Mouse (Mus musculus): ENCODE measurements around the gene Tbc1d8.

Tbc1d8 gene

GRCm38 (mm10) chr1:39497748-39498147 is 19.2 kb upstream of the Tbc1d8 start:
- no peak for DNase-seq (ENCODE audit: low read depth, low spot score)
- Histone ChIP-seq H3K36me3 (ENCODE audit: control insufficient read depth, insufficient read depth, low read length, poor library complexity, severe bottlenecking) (no peaks in the 10 kb centered on the region), H3K27me3 (ENCODE audit: control insufficient read depth, insufficient read depth, low read length, poor library complexity, severe bottlenecking) (no peaks in the 10 kb centered on the region)

- no peak for DNase-seq (ENCODE audit: low read depth, low spot score)
- no peaks in the 10 kb centered on the region for H3K27me3 ChIP-seq (ENCODE audit: control insufficient read depth, insufficient read depth, low read length, poor library complexity, severe bottlenecking)
- no peaks in the 10 kb centered on the region for H3K36me3 ChIP-seq (ENCODE audit: control insufficient read depth, insufficient read depth, low read length, poor library complexity, severe bottlenecking)
Observed at GRCm38 (mm10) chr1:39496995-39497394, 18.4 kb upstream of the Tbc1d8 start.

GRCm38 (mm10) chr1:39493664-39494063 is 15.1 kb upstream of the Tbc1d8 start:
- DNase-seq (ENCODE audit: low read depth, low spot score) = no peak

GRCm38 (mm10) chr1:39493165-39493564 is 14.6 kb upstream of the Tbc1d8 start:
- Histone ChIP-seq H3K27me3 (ENCODE audit: control insufficient read depth, insufficient read depth, low read length, poor library complexity, severe bottlenecking) (no peaks in the 10 kb centered on the region), H3K36me3 (ENCODE audit: control insufficient read depth, insufficient read depth, low read length, poor library complexity, severe bottlenecking) (no peaks in the 10 kb centered on the region)
- DNase-seq (ENCODE audit: low read depth, low spot score) = no peak

More at GRCm38 (mm10) chr1:39493664-39494063, 15.1 kb upstream of the Tbc1d8 start:
- Histone ChIP-seq H3K27me3 (ENCODE audit: control insufficient read depth, insufficient read depth, low read length, poor library complexity, severe bottlenecking) (no peaks in the 10 kb centered on the region), H3K36me3 (ENCODE audit: control insufficient read depth, insufficient read depth, low read length, poor library complexity, severe bottlenecking) (no peaks in the 10 kb centered on the region)

- no peak for DNase-seq (ENCODE audit: low read depth, low spot score)
- Histone ChIP-seq H3K27me3 (ENCODE audit: control insufficient read depth, insufficient read depth, low read length, poor library complexity, severe bottlenecking) (no peaks in the 10 kb centered on the region), H3K36me3 (ENCODE audit: control insufficient read depth, insufficient read depth, low read length, poor library complexity, severe bottlenecking) (no peaks in the 10 kb centered on the region)
Observed at GRCm38 (mm10) chr1:39487370-39487769, 8.8 kb upstream of the Tbc1d8 start.

GRCm38 (mm10) chr1:39482115-39482815 is 3.7 kb upstream of the Tbc1d8 start:
- Histone ChIP-seq H3K27me3 (ENCODE audit: control insufficient read depth, insufficient read depth, low read length, poor library complexity, severe bottlenecking) (no peaks in the 10 kb centered on the region), H3K36me3 (ENCODE audit: control insufficient read depth, insufficient read depth, low read length, poor library complexity, severe bottlenecking) (no peaks in the 10 kb centered on the region)
- DNase-seq (ENCODE audit: low read depth, low spot score) = no peak

- no peaks in the 10 kb centered on the region for H3K36me3 ChIP-seq (ENCODE audit: control insufficient read depth, insufficient read depth, low read length, poor library complexity, severe bottlenecking)
- no peak for DNase-seq (ENCODE audit: low read depth, low spot score)
Observed at GRCm38 (mm10) chr1:39479254-39479653, 699 bp upstream of the Tbc1d8 start.

GRCm38 (mm10) chr1:39478896-39479200 is 293 bp upstream of the Tbc1d8 start:
- DNase-seq (ENCODE audit: low read depth, low spot score) = no peak
- Histone ChIP-seq H3K36me3 (ENCODE audit: control insufficient read depth, insufficient read depth, low read length, poor library complexity, severe bottlenecking) (no peaks in the 10 kb centered on the region), H3K27me3 (ENCODE audit: control insufficient read depth, insufficient read depth, low read length, poor library complexity, severe bottlenecking) (no peaks in the 10 kb centered on the region)

More at GRCm38 (mm10) chr1:39479254-39479653, 699 bp upstream of the Tbc1d8 start:
- no peaks in the 10 kb centered on the region for H3K27me3 ChIP-seq (ENCODE audit: control insufficient read depth, insufficient read depth, low read length, poor library complexity, severe bottlenecking)

- H3K36me3 ChIP-seq (ENCODE audit: control insufficient read depth, insufficient read depth, low read length, poor library complexity, severe bottlenecking) = no peaks in the 10 kb centered on the region
- H3K27me3 ChIP-seq (ENCODE audit: control insufficient read depth, insufficient read depth, low read length, poor library complexity, severe bottlenecking) = no peaks in the 10 kb centered on the region
Observed at GRCm38 (mm10) chr1:39477064-39477463, 1.5 kb downstream of the Tbc1d8 start.

GRCm38 (mm10) chr1:39476341-39476740 is 2.2 kb downstream of the Tbc1d8 start:
- no peak for DNase-seq (ENCODE audit: low read depth, low spot score)
- H3K36me3 ChIP-seq (ENCODE audit: control insufficient read depth, insufficient read depth, low read length, poor library complexity, severe bottlenecking) = no peaks in the 10 kb centered on the region
- no peaks in the 10 kb centered on the region for H3K27me3 ChIP-seq (ENCODE audit: control insufficient read depth, insufficient read depth, low read length, poor library complexity, severe bottlenecking)

More at GRCm38 (mm10) chr1:39477064-39477463, 1.5 kb downstream of the Tbc1d8 start:
- no peak for DNase-seq (ENCODE audit: low read depth, low spot score)

- no peaks in the 10 kb centered on the region for H3K36me3 ChIP-seq (ENCODE audit: control insufficient read depth, insufficient read depth, low read length, poor library complexity, severe bottlenecking)
- no peaks in the 10 kb centered on the region for H3K27me3 ChIP-seq (ENCODE audit: control insufficient read depth, insufficient read depth, low read length, poor library complexity, severe bottlenecking)
Observed at GRCm38 (mm10) chr1:39474516-39474915, 4.0 kb downstream of the Tbc1d8 start.

GRCm38 (mm10) chr1:39471298-39471902 is 7.2 kb downstream of the Tbc1d8 start:
- no peak for DNase-seq (ENCODE audit: low read depth, low spot score)

More at GRCm38 (mm10) chr1:39474516-39474915, 4.0 kb downstream of the Tbc1d8 start:
- DNase-seq (ENCODE audit: low read depth, low spot score) = no peak

GRCm38 (mm10) chr1:39468982-39469381 is 9.6 kb downstream of the Tbc1d8 start:
- no peak for DNase-seq (ENCODE audit: low read depth, low spot score)
- Histone ChIP-seq H3K36me3 (ENCODE audit: control insufficient read depth, insufficient read depth, low read length, poor library complexity, severe bottlenecking) (no peaks in the 10 kb centered on the region), H3K27me3 (ENCODE audit: control insufficient read depth, insufficient read depth, low read length, poor library complexity, severe bottlenecking) (no peaks in the 10 kb centered on the region)

More at GRCm38 (mm10) chr1:39471298-39471902, 7.2 kb downstream of the Tbc1d8 start:
- Histone ChIP-seq H3K27me3 (ENCODE audit: control insufficient read depth, insufficient read depth, low read length, poor library complexity, severe bottlenecking) (no peaks in the 10 kb centered on the region), H3K36me3 (ENCODE audit: control insufficient read depth, insufficient read depth, low read length, poor library complexity, severe bottlenecking) (no peaks in the 10 kb centered on the region)

GRCm38 (mm10) chr1:39466526-39466925 is 12.0 kb downstream of the Tbc1d8 start:
- no peak for DNase-seq (ENCODE audit: low read depth, low spot score)

GRCm38 (mm10) chr1:39464760-39465159 is 13.8 kb downstream of the Tbc1d8 start:
- Histone ChIP-seq H3K27me3 (ENCODE audit: control insufficient read depth, insufficient read depth, low read length, poor library complexity, severe bottlenecking) (no peaks in the 10 kb centered on the region), H3K36me3 (ENCODE audit: control insufficient read depth, insufficient read depth, low read length, poor library complexity, severe bottlenecking) (no peaks in the 10 kb centered on the region)
- no peak for DNase-seq (ENCODE audit: low read depth, low spot score)

More at GRCm38 (mm10) chr1:39466526-39466925, 12.0 kb downstream of the Tbc1d8 start:
- H3K36me3 ChIP-seq (ENCODE audit: control insufficient read depth, insufficient read depth, low read length, poor library complexity, severe bottlenecking) = no peaks in the 10 kb centered on the region
- no peaks in the 10 kb centered on the region for H3K27me3 ChIP-seq (ENCODE audit: control insufficient read depth, insufficient read depth, low read length, poor library complexity, severe bottlenecking)
